25 mouse cellular contexts compared by ENCODE assay signal in the genomic region with DNA sequence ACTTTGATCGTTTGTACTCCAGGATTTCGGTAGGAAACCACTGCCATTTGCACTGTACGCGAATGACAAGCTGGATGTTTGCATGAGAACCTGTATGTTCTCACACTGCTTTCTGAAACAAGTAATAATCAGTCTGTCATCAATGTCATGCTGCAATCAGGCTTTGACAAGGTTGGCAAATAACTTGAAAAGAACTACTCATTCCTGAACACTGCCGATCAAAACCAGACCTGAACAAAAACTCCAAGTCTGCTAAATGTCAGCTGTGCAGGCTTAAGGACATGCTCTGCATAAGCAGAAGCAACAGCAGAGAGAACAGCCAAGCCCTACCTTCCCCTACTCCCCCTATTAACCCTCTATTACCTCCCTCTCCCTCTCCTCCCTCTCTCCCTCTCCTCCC.
DNase-seq lines count a peak whose midpoint lies in the region; ATAC-seq and TF ChIP-seq lines count a peak whose summit lies in the region.
"Had no signal": no experiment of that assay in that cellular context is flagged by ENCODE, and none has a peak within 500 bp of the region (broad histone marks: within the 10 kb centered on the region; RNA-seq: fewer than 3 reads in every experiment).

No protein-coding gene starts in this region.

- H3K4me1 ChIP-seq in forebrain, embryonic 16.5 days (replicated peaks; ENCODE audit: control insufficient read depth, insufficient read depth, low read length), result no peaks in the 10 kb centered on the region
- no peaks in the 10 kb centered on the region for H3K4me1 ChIP-seq in forebrain, embryonic 10.5 days
- no peaks in the 10 kb centered on the region for H3K4me1 ChIP-seq in limb, embryonic 14.5 days (ENCODE audit: control insufficient read depth, insufficient read depth, low read length)
- H3K4me1 ChIP-seq in limb, embryonic 10.5 days, result no peaks in the 10 kb centered on the region
- no peaks in the 10 kb centered on the region for H3K4me1 ChIP-seq in embryonic fibroblast, embryonic 13.5 days (ENCODE audit: control insufficient read depth, insufficient read depth, low read length)
- H3K4me1 ChIP-seq in hindbrain, embryonic 12.5 days, result no peaks in the 10 kb centered on the region
- H3K4me1 ChIP-seq: kidney, embryonic 15.5 days; limb, embryonic 15.5 days; lung, embryonic 15.5 days had no signal

- no peak overlapping the region for H3K9ac ChIP-seq in forebrain, embryonic 16.5 days (replicated peaks; ENCODE audit: low read depth, low read length)
- no peak overlapping the region for H3K9ac ChIP-seq in limb, embryonic 14.5 days (ENCODE audit: low read depth, low read length, severe bottlenecking)
- no peak overlapping the region for H3K9ac ChIP-seq in hindbrain, embryonic 12.5 days
- H3K9ac ChIP-seq: kidney, embryonic 15.5 days; limb, embryonic 15.5 days; liver, embryonic 14.5 days; lung, embryonic 15.5 days; neural tube, embryonic 13.5 days had no signal

- H3K4me2 ChIP-seq in forebrain, embryonic 16.5 days (ENCODE audit: low read length), result no peak overlapping the region
- H3K4me2 ChIP-seq in limb, embryonic 14.5 days (replicated peaks; ENCODE audit: low read depth, low read length, severe bottlenecking), result no peak overlapping the region
- H3K4me2 ChIP-seq in hindbrain, embryonic 12.5 days (replicated peaks), result no peak overlapping the region
- H3K4me2 ChIP-seq: kidney, embryonic 15.5 days; limb, embryonic 15.5 days; lung, embryonic 15.5 days; neural tube, embryonic 13.5 days had no signal

- no peaks in the 10 kb centered on the region for H3K27me3 ChIP-seq in forebrain, embryonic 16.5 days (replicated peaks; ENCODE audit: control insufficient read depth, insufficient read depth, low read length)
- H3K27me3 ChIP-seq in forebrain, embryonic 10.5 days (ENCODE audit: poor library complexity, severe bottlenecking), result no peaks in the 10 kb centered on the region
- H3K27me3 ChIP-seq in limb, embryonic 14.5 days (ENCODE audit: control insufficient read depth, insufficient read depth, low read length), result no peaks in the 10 kb centered on the region
- H3K27me3 ChIP-seq in limb, embryonic 10.5 days (ENCODE audit: low read depth, poor library complexity, severe bottlenecking), result no peaks in the 10 kb centered on the region
- H3K27me3 ChIP-seq in hindbrain, embryonic 12.5 days, result no peaks in the 10 kb centered on the region
- H3K27me3 ChIP-seq: kidney, embryonic 15.5 days; limb, embryonic 15.5 days; lung, embryonic 15.5 days; neural tube, embryonic 13.5 days had no signal

- TF ChIP-seq POLR2A in limb, embryonic 14.5 days (IDR thresholded peaks at IDR 0.05; ENCODE audit: borderline replicate concordance, extremely low read depth, insufficient read depth, insufficient read length), result no peak
- TF ChIP-seq POLR2A in brain, embryonic 14.5 days (IDR thresholded peaks at IDR 0.05; ENCODE audit: borderline replicate concordance, extremely low read depth, insufficient read depth, insufficient read length, poor library complexity, severe bottlenecking), result no peak
- TF ChIP-seq POLR2A in embryonic fibroblast, embryonic 13.5 days (IDR thresholded peaks at IDR 0.05; ENCODE audit: low read depth, low read length), result no peak

- peak; percentile 82 for ATAC-seq in forebrain, embryonic 16.5 days
- ATAC-seq in limb, embryonic 14.5 days (ENCODE audit: low FRiP score, low read depth), result no peak
- ATAC-seq in hindbrain, embryonic 12.5 days (ENCODE audit: low FRiP score), result no peak
- ATAC-seq: intestine, postnatal 0 days; midbrain, embryonic 16.5 days; Patski had no signal

- WGBS in forebrain, embryonic 16.5 days, result 44% methylated on average over 5 of the region's 5 CpGs
- WGBS in forebrain, embryonic 10.5 days, result 89% methylated on average over 5 of the region's 5 CpGs
- 56% methylated on average over 5 of the region's 5 CpGs for WGBS in limb, embryonic 14.5 days
- WGBS in limb, embryonic 10.5 days, result 88% methylated on average over 5 of the region's 5 CpGs
- 79% methylated on average over 5 of the region's 5 CpGs for WGBS in hindbrain, embryonic 12.5 days

- H3K9me3 ChIP-seq in forebrain, embryonic 16.5 days (ENCODE audit: control insufficient read depth, low read length), result no peaks in the 10 kb centered on the region
- H3K9me3 ChIP-seq in forebrain, embryonic 10.5 days, result no peaks in the 10 kb centered on the region
- H3K9me3 ChIP-seq in limb, embryonic 14.5 days (ENCODE audit: control insufficient read depth, low read length), result no peaks in the 10 kb centered on the region
- H3K9me3 ChIP-seq in limb, embryonic 10.5 days (replicated peaks), result no peaks in the 10 kb centered on the region
- no peaks in the 10 kb centered on the region for H3K9me3 ChIP-seq in hindbrain, embryonic 12.5 days (replicated peaks)
- H3K9me3 ChIP-seq: kidney, embryonic 15.5 days; limb, embryonic 15.5 days; lung, embryonic 15.5 days; neural tube, embryonic 13.5 days had no signal

- TF ChIP-seq CTCF in brain, embryonic 14.5 days (IDR thresholded peaks at IDR 0.05; ENCODE audit: borderline replicate concordance, extremely low read depth, insufficient read depth, insufficient read length), result no peak
- no peak for TF ChIP-seq CTCF in embryonic fibroblast, embryonic 13.5 days (IDR thresholded peaks at IDR 0.05; ENCODE audit: borderline replicate concordance, insufficient read depth, low read length)

- H3K27ac ChIP-seq in forebrain, embryonic 16.5 days (ENCODE audit: low read length), result no peak overlapping the region
- no peak overlapping the region for H3K27ac ChIP-seq in forebrain, embryonic 10.5 days
- no peak overlapping the region for H3K27ac ChIP-seq in limb, embryonic 14.5 days (replicated peaks; ENCODE audit: low read depth, low read length)
- no peak overlapping the region for H3K27ac ChIP-seq in limb, embryonic 10.5 days
- H3K27ac ChIP-seq in embryonic fibroblast, embryonic 13.5 days (ENCODE audit: insufficient read depth, low read length), result peak overlapping the region; percentile 61
- H3K27ac ChIP-seq in hindbrain, embryonic 12.5 days, result no peak overlapping the region
- H3K27ac ChIP-seq: kidney, embryonic 15.5 days; limb, embryonic 15.5 days; liver, embryonic 14.5 days; lung, embryonic 15.5 days; neural tube, embryonic 13.5 days had no signal

- no peaks in the 10 kb centered on the region for H3K36me3 ChIP-seq in forebrain, embryonic 16.5 days (ENCODE audit: control insufficient read depth, insufficient read depth)
- no peaks in the 10 kb centered on the region for H3K36me3 ChIP-seq in forebrain, embryonic 10.5 days (replicated peaks)
- no peaks in the 10 kb centered on the region for H3K36me3 ChIP-seq in limb, embryonic 14.5 days (ENCODE audit: control insufficient read depth, insufficient read depth, low read length)
- H3K36me3 ChIP-seq in limb, embryonic 10.5 days, result no peaks in the 10 kb centered on the region
- no peaks in the 10 kb centered on the region for H3K36me3 ChIP-seq in hindbrain, embryonic 12.5 days
- H3K36me3 ChIP-seq: kidney, embryonic 15.5 days; limb, embryonic 15.5 days; lung, embryonic 15.5 days; neural tube, embryonic 13.5 days had no signal

- no peak overlapping the region for H3K4me3 ChIP-seq in forebrain, embryonic 16.5 days (replicated peaks; ENCODE audit: low read length)
- no peak overlapping the region for H3K4me3 ChIP-seq in forebrain, embryonic 10.5 days
- H3K4me3 ChIP-seq in limb, embryonic 14.5 days (replicated peaks; ENCODE audit: low read length), result no peak overlapping the region
- H3K4me3 ChIP-seq in limb, embryonic 10.5 days, result no peak overlapping the region
- H3K4me3 ChIP-seq in embryonic fibroblast, embryonic 13.5 days (ENCODE audit: insufficient read depth, low read length), result no peak overlapping the region
- H3K4me3 ChIP-seq in hindbrain, embryonic 12.5 days, result no peak overlapping the region
- H3K4me3 ChIP-seq: kidney, embryonic 15.5 days; limb, embryonic 15.5 days; lung, embryonic 15.5 days; myocyte; neural tube, embryonic 13.5 days had no signal

- no peak for DNase-seq in forebrain, embryonic 10.5 days (ENCODE audit: extremely low spot score, low spot score)
- DNase-seq in limb, embryonic 14.5 days (ENCODE audit: low spot score), result peak; percentile 41
- no peak for DNase-seq in limb, embryonic 10.5 days (ENCODE audit: low spot score)
- peak; percentile 58 for DNase-seq in brain, embryonic 14.5 days (ENCODE audit: low read depth)
- DNase-seq in cerebellum, adult 11-12 months, result no peak
- DNase-seq: adrenal gland, postnatal 36 days; cerebellum, adult 18-20 months; cerebellum, postnatal 14 days; gastrocnemius, postnatal 10 days; heart, postnatal 14 days; kidney, postnatal 36 days; lung, postnatal 4 days; right cerebral cortex, adult 18-20 months had no signal

Comparison
In these comparisons a context has a peak if more than half of its experiments do, and no peak if none do; other contexts are left out.
1. DNase-seq: peak in limb, embryonic 14.5 days (single experiment) and brain, embryonic 14.5 days (single experiment); none in forebrain, embryonic 10.5 days (single experiment), limb, embryonic 10.5 days (single experiment) and cerebellum, adult 11-12 months (single experiment).